Mouse (Mus musculus) A20 (cell line): Measurements from ENCODE around the gene Ivd.

Experiments used
- DNase-seq: peaks from one replicate; pipeline ENCODE4 v3.0.0-alpha.2; 2011; ENCODE audit warnings: low read depth, low spot score

Ivd gene

DNA sequence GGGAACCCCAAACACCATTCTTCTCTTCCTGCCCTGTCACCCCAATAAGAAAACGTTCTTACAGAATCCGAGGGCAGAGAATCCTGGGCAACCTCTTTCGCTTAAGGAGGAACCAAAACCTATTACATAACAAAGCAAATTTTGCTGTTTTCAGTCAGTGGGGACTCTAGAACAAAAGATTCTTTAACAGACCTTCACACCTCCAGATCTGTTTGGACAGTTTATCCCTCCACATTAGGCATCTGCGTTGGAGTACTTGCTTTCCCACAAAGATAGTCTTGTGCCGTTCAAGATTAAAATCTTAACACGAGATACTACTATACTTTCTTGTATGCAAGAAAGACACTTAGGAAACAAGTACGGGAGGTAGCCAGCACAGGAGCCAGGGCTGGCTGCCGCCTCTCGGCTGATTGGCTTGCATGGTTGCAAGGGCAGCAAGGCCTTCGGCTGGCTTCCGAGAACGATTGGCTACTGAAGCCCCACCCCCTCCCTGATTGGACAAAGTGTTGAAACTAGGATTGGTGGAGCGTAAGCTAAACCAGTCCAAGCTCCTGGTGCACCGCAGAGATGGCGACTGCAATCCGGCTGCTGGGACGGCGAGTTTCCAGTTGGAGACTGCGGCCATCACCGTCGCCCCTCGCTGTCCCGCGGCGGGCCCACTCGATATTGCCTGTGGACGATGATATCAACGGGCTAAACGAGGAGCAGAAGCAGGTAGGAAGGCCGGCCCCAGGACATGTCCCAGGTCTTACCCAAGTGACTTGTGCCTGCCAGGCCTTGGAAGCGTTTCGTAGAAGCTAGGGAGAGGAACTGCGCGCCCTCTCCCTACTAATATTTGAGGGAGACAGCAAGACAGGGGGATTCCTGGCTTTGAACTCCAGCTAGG is at the start of gene Ivd:
Ivd (plus strand) TSS at position 501 of the 886 bp plus-strand sequence.
- DNase-seq, result peak; percentile 96

DNA sequence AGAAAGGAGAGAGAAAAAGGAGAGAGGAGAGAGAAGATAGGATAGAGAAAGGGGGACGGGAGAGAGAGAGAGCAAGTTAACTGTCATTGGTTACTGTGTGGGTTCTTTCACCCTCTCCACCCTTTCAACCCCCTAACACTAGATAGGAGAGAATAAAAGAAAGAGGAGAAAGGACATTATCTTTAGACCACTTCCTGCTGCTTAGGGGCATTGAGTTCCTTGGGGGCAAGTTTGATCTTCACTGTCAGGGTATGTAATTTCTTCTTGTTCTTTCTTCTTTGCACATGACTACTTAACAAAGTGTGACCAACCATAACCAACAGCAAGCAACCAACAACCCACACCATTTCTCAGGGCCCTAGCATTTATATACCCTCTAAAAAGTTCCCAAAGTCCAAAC is 49.0 kb upstream of the Ivd start:
- no peak for DNase-seq

GRCm38 (mm10) chr2:118813981-118814836 is 47.5 kb upstream of the Ivd start, which contains the start of gene Knstrn:
Knstrn (plus strand) TSS chr2:118814003.
- DNase-seq, result peak; percentile 92

DNA sequence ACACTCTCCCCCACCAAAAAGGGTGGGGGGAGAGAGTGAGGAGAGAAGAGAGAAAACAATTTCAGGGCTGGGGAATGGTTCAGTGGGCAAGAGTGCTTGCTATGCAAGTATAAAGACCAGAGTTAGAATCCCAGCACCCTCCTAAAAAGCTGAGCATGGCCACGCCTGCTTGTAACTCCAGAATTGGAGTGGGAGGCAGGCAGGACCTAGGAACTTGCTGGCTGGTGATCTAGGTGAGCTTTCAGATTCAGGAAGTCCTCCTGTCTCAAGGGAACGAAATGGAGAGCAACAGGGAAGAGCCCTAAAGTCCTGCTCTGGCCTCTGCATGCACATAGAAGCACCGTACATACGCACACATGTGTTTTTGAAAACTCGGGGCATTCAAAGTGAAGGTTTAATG is 39.0 kb upstream of the Ivd start:
- DNase-seq, result no peak

- DNase-seq, result no peak
Measured at GRCm38 (mm10) chr2:118824396-118824795, 37.4 kb upstream of the Ivd start.

DNA sequence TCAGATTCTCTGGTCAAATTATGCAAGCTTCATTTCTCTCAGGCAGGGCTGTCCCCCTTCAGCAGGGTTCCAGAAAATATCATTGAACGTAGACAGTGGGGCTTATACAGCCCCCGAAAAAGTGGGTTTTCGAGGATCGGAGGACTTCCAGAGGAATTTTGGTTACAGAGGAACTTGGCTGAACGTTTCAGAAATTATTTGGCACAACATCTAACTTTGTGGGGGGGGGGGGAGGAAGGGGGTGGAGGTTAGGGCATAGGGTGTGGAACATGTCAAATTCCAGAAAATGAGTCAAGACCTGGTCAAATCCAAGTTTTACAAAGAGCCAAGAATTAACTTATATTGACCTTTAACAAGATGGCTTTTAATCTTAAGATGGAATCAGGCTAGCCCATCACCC is 32.7 kb upstream of the Ivd start:
- DNase-seq, result no peak

DNA sequence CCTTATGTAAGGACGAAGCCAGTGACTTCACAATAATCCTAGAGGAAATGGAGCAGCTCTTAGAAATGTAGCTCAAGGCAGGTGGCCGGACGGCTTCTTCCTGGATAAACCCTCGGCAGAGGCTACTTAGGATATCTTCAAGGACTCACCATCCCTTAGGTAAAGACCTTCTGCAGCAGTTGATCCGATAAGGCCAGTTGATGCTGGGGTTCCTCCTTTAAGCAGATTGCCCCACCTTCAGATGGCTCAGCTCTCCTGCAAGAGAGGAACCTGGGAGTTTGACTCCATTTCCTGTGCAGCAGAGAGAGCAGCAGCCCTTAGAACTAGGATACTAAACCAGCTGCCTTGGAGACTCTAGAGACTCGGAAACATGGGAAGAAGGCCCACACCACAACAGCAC is 27.7 kb upstream of the Ivd start:
- DNase-seq, result no peak

GRCm38 (mm10) chr2:118835115-118835514 is 26.6 kb upstream of the Ivd start:
- no peak for DNase-seq

DNA sequence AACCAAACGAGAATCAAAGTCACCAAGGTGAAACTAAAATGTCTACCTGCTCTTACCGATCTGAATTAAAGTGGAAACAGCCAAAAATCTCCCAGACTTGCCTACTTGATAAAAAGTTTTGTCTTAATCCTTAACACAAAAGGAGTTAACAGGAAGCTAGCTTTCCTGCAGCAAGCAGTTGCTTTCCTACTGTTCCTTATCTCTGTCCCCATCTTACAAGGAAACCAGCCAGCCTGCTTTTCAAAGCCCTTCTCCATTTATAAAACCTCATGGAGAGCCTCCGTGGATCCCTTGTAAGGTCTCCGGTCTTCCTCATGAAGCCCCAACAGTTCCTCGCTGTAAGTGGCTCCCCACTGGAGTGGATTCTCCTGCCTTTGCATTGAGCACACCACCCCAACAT is 23.4 kb upstream of the Ivd start:
- no peak for DNase-seq

DNA sequence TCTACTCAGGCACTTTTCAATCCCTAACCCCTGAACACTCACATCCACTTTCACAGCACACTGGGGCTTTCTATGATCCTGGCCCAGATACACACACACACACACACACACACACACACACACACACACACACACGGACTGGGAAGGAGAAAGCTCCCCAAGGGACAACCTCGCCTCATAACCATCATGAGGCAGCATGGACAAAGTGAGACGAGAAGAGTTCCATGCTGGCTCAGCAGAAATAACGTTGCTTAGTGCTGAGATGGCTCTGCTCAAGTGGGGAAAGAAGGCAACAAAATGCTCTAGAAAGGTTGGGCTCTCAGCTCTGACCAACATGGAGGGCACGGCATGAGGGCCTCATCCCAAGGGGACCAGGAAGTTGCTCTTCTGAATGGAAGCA is 20.6 kb upstream of the Ivd start:
- DNase-seq, result no peak

DNA sequence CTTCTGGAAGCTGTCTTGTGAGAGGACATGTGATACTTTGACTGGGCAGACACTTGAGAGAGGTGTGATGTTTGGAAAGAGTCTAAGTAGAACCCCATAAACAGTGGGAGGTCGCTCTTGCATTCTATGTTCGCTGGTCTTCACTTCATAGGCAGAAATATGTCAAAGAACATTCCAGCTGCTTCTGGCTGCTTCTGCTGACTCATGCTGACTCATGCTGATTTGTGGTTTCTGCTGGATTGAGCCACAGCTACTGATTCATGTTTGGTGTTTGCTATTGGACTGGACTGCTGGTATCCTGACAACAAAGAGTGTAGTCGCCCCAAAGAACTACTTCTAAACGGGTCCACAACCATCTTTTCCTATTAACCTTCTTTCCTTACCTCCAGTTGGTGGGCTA is 20.0 kb upstream of the Ivd start:
- no peak for DNase-seq

GRCm38 (mm10) chr2:118844427-118844826 is 17.3 kb upstream of the Ivd start:
- no peak for DNase-seq

DNA sequence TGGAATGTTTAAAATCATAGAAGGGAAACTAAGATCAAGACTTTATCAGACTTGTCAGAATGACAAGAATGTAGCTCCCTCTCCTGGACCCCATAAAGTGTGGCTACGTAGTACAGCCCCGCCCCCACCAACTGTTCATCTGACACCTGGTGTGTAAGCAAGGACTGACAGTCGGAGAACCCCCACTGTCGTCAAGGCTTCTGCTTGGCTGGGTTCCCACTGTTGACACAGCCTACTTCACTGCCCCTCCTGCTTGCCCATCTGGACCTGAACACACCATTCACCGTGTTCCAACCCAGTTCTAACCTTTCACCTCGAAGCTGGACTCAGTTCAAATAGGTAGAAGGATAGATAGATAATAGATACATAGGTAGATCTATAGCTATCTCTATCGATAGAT is 15.5 kb upstream of the Ivd start:
- DNase-seq, result peak; percentile 75

DNA sequence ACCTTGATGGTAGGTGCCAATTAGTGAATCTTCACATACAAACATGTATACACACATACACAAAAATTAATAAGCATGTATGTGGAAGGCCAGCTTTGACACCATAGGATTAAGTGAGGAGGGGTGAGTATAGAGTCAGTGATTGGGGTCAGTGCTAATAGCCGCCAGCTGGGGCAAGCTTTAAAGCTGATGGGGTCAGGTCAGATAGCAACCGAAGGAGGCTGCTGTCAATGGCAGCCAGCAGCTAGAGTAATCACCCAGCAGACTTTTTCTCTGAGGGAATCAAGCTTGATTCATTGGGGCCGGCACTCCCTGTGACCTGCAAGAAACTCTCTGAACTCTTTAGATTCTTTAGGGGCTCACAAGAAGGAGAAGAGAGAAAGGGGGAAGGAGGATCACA is 10.0 kb upstream of the Ivd start:
- DNase-seq, result no peak

DNA sequence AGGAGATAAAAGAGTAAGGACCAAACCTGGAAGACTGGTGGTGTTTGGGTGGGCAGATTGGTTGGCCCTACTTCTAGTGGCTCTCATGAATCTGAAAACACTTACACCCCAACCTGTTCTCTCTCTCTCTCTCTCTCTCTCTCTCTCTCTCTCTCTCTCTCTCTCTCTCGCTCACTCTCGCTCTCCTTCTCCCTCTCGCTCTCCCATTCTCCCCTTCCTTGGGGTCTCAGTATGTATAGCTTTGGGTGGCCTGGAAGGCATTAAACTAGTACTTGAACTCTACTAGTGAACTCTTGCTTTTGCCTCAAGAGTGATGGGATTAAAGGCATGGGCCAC is 554 bp downstream of the Ivd start:
- DNase-seq, result no peak

DNA sequence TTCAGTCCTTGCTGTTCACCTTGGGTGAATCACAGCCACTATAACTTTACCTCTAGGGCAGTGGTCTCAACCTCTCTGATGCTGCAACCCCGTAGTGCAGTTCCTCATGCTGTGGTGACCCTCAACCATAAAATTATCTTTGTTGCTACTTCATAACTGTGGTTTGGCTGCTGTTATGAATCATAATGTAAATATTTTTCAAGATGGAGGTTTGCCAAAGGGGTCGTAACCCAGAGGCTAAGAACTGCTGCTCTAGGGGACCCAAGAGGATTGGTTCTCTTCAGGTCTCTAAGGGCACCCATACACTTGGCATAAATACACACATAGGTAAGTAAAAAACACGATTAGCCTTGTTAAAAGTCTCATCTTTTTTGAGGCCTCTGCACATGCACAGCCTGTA is 8.8 kb downstream of the Ivd start:
- no peak for DNase-seq

DNA sequence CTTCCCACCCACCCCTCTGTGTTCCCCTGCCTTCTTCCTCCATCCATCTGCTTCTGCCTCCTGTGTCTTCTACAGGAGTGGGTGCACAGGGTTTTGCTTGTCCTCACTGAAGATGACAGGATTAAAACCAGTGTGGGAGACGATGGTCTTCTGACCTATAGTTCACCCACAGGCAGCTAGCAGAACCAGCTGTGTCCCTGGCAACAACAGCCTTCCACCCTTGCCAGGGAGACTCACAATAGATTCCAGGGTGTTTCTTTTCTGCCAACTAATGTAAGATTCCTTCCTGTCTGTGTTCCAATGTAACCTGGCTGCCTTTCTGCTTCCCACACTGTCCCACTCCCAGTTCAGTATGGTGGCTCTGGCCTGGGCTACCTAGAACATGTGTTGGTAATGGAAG is 9.3 kb downstream of the Ivd start:
- DNase-seq, result no peak

GRCm38 (mm10) chr2:118873018-118873417 is 11.3 kb downstream of the Ivd start:
- DNase-seq, result no peak

GRCm38 (mm10) chr2:118873890-118874430 is 12.2 kb downstream of the Ivd start:
- no peak for DNase-seq

- no peak for DNase-seq
Measured at GRCm38 (mm10) chr2:118875316-118875715, 13.6 kb downstream of the Ivd start.

DNA sequence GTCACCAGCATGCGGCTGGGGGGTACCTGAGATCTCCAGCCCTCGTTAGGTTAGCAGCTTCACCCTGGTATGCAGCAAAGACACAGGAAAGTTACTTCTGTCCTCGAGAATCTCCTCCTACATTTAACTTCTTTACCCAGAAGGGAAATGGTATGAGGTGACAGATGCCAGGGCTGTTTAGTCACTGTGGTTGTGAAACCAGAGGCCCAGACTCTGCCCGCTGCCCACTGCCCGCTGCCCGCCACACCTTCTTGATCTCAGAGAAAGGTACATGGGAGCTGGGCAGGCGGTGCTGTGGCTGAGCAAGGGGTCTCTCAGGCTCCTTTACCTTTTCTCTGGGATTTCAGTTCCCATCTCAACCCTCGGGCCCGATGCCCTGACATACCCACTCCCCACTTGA is 14.7 kb downstream of the Ivd start:
- no peak for DNase-seq

DNA sequence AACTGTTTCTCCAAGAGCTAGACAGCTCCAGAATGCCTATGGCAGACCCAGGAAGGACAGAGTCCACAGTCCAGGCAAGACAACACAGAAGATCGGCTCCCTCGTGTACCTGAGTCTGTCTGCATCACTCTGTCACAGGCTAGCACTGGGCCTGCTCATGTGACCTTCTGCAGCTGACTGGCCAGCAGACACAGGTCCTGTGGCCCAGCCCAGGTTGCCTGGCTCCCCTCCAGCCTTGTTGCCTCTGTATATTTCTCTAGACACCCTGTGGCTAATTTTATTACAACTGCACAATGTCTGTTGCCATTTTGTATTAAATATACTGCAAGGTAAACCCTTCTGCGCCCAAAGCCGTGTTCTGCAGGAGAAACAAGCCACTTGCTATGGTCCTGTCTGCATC is 19.3 kb downstream of the Ivd start:
- DNase-seq, result no peak

DNA sequence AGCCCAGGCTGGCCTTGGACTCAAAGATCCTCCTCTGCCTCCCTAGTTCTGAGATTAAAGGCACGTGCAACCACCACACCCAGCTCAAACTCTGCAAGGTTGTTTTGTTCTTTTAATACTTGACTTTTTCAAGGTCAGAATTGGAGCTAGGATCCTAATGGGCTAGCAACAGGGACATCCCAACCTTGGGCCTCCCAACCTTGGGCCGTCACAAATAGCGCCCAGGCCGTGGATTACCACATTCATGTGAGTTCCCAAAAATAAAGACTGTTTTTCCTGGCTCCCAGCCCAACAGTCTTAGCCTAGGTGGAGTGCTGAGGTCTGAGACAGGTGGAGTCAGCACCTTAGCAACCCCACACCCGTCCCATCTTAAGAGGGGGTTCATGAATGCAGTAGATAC is 20.2 kb downstream of the Ivd start:
- no peak for DNase-seq
